Mouse (Mus musculus): Measurements from ENCODE around the gene Slc8a2. TPM values are rescaled to one million over a fixed set of nuclear protein-coding genes. Genes with fewer than 3 reads are reported as not detected.

Slc8a2 gene
- polyA plus RNA-seq, 1 experiment from 2014 or later: 0.25 TPM

- H3K9ac ChIP-seq (replicated peaks; ENCODE audit: low read length): peak overlapping the region; percentile 41
- H3K4me1 ChIP-seq (ENCODE audit: control insufficient read depth, insufficient read depth, low read length): peaks cover 6% of the 10 kb centered on the region; the same call in 1 of the 2 replicates
- H3K9me3 ChIP-seq (replicated peaks; ENCODE audit: control insufficient read depth, low read length): no peaks in the 10 kb centered on the region
- peak; percentile 90 for DNase-seq (ENCODE audit: low spot score)
- peak overlapping the region; percentile 82 for H3K4me2 ChIP-seq (ENCODE audit: low read depth, low read length)
- no peaks in the 10 kb centered on the region for H3K36me3 ChIP-seq (replicated peaks; ENCODE audit: control insufficient read depth, insufficient read depth, low read depth, low read length)
- WGBS: 1% methylated on average over 37 of the region's 38 CpGs
- H3K4me3 ChIP-seq (ENCODE audit: low read depth, low read length): peak overlapping the region; percentile 43
- H3K27ac ChIP-seq (replicated peaks; ENCODE audit: low read depth, low read length): peak overlapping the region; percentile 41; the same call in 1 of the 2 replicates
- ATAC-seq (replicated peaks; ENCODE audit: insufficient number of reproducible peaks, low FRiP score, low TSS enrichment, low read depth): peak; percentile 83
- no peaks in the 10 kb centered on the region for H3K27me3 ChIP-seq (ENCODE audit: control insufficient read depth, insufficient read depth, low read length)
These were observed 443 bp downstream of the Slc8a2 start for GRCm38 (mm10) chr7:16129846-16130691.

- peak overlapping the region; percentile 43 for H3K4me3 ChIP-seq (ENCODE audit: low read depth, low read length)
- no peaks in the 10 kb centered on the region for H3K9me3 ChIP-seq (replicated peaks; ENCODE audit: control insufficient read depth, low read length)
- DNase-seq (ENCODE audit: low spot score) (no peak), ATAC-seq (replicated peaks; ENCODE audit: insufficient number of reproducible peaks, low FRiP score, low TSS enrichment, low read depth) (no peak)
- no peak overlapping the region for H3K27ac ChIP-seq (replicated peaks; ENCODE audit: low read depth, low read length)
- peaks cover 6% of the 10 kb centered on the region; the same call in 1 of the 2 replicates for H3K4me1 ChIP-seq (ENCODE audit: control insufficient read depth, insufficient read depth, low read length)
- no peaks in the 10 kb centered on the region for H3K36me3 ChIP-seq (replicated peaks; ENCODE audit: control insufficient read depth, insufficient read depth, low read depth, low read length)
- WGBS: 37% methylated on average over 13 of the region's 13 CpGs
- no peaks in the 10 kb centered on the region for H3K27me3 ChIP-seq (ENCODE audit: control insufficient read depth, insufficient read depth, low read length)
- H3K4me2 ChIP-seq (ENCODE audit: low read depth, low read length): peak overlapping the region; percentile 82
- H3K9ac ChIP-seq (replicated peaks; ENCODE audit: low read length): peak overlapping the region; percentile 5; the same call in 1 of the 2 replicates
These were observed 1.5 kb downstream of the Slc8a2 start for GRCm38 (mm10) chr7:16130956-16131634.

- WGBS: 10% methylated on average over 7 of the region's 7 CpGs
- H3K4me1 ChIP-seq (ENCODE audit: control insufficient read depth, insufficient read depth, low read length): peaks cover 6% of the 10 kb centered on the region; the same call in 1 of the 2 replicates
- no peak overlapping the region for H3K4me3 ChIP-seq (ENCODE audit: low read depth, low read length)
- H3K27me3 ChIP-seq (ENCODE audit: control insufficient read depth, insufficient read depth, low read length): no peaks in the 10 kb centered on the region
- DNase-seq (ENCODE audit: low spot score) (peak; percentile 61), ATAC-seq (replicated peaks; ENCODE audit: insufficient number of reproducible peaks, low FRiP score, low TSS enrichment, low read depth) (no peak)
- H3K27ac ChIP-seq (replicated peaks; ENCODE audit: low read depth, low read length): no peak overlapping the region
- no peaks in the 10 kb centered on the region for H3K36me3 ChIP-seq (replicated peaks; ENCODE audit: control insufficient read depth, insufficient read depth, low read depth, low read length)
- no peak overlapping the region; the same call in 1 of the 2 replicates for H3K4me2 ChIP-seq (ENCODE audit: low read depth, low read length)
- no peaks in the 10 kb centered on the region for H3K9me3 ChIP-seq (replicated peaks; ENCODE audit: control insufficient read depth, low read length)
- H3K9ac ChIP-seq (replicated peaks; ENCODE audit: low read length): no peak overlapping the region; the same call in 1 of the 2 replicates
These were observed 2.5 kb downstream of the Slc8a2 start for GRCm38 (mm10) chr7:16132161-16132581.

DNA sequence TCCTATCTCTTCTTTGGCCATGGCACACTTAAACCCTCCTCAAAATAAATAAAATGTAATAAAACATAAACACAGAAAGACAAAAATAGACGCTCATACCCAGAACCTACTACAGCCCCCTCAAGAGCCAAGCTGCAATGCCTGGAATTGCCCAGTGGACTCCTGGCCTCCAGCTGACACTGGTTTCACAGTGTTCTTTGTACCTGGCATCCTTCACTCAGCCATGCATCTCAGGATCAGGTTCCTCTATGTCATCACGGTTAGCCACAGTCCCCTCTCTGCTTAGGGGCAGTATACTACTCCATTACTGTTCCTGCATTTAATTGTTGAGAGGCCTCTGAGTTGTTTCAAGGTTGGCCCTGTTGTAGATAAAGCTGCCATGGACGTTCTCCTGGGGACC lies 3.3 kb downstream of the Slc8a2 start:
- ATAC-seq (replicated peaks; ENCODE audit: insufficient number of reproducible peaks, low FRiP score, low TSS enrichment, low read depth) (no peak), DNase-seq (ENCODE audit: low spot score) (no peak)
- H3K9ac ChIP-seq (replicated peaks; ENCODE audit: low read length): no peak overlapping the region
- no peak overlapping the region for H3K27ac ChIP-seq (replicated peaks; ENCODE audit: low read depth, low read length)
- H3K4me1 ChIP-seq (ENCODE audit: control insufficient read depth, insufficient read depth, low read length): peaks cover 6% of the 10 kb centered on the region; the same call in 1 of the 2 replicates
- no peaks in the 10 kb centered on the region for H3K27me3 ChIP-seq (ENCODE audit: control insufficient read depth, insufficient read depth, low read length)
- no peak overlapping the region for H3K4me3 ChIP-seq (ENCODE audit: low read depth, low read length)
- H3K9me3 ChIP-seq (replicated peaks; ENCODE audit: control insufficient read depth, low read length): no peaks in the 10 kb centered on the region
- no peaks in the 10 kb centered on the region for H3K36me3 ChIP-seq (replicated peaks; ENCODE audit: control insufficient read depth, insufficient read depth, low read depth, low read length)
- WGBS: 66% methylated on average over 3 of the region's 3 CpGs
- no peak overlapping the region for H3K4me2 ChIP-seq (ENCODE audit: low read depth, low read length)

GRCm38 (mm10) chr7:16133691-16134090 lies 4.1 kb downstream of the Slc8a2 start:
- H3K4me1 ChIP-seq (ENCODE audit: control insufficient read depth, insufficient read depth, low read length): peaks cover 6% of the 10 kb centered on the region; the same call in 1 of the 2 replicates
- 89% methylated on average over 9 of the region's 9 CpGs for WGBS

DNA sequence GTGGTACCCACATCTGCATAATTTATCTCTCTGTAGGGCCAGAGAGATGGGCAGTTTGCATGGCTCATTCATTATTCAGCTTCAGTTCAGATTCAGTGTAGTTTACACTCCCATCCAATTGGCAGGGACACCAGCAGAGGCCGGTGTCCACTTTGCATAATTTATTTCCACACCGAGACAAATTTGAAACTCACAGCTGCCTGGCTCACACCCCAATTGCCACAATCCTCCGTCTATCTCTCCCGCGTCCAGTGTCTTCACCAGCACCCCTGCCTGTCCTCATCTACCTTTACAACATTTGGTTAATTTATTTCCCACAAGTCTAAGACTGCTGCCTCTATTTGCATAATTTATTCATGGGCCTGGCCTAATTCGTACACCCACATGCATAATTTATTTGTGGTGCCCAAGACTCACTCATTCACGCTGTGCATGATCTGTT lies 5.3 kb downstream of the Slc8a2 start:
- Histone ChIP-seq H3K27ac (replicated peaks; ENCODE audit: low read depth, low read length) (no peak overlapping the region), H3K4me1 (ENCODE audit: control insufficient read depth, insufficient read depth, low read length) (peaks cover 6% of the 10 kb centered on the region; the same call in 1 of the 2 replicates), H3K9me3 (replicated peaks; ENCODE audit: control insufficient read depth, low read length) (no peaks in the 10 kb centered on the region), H3K27me3 (ENCODE audit: control insufficient read depth, insufficient read depth, low read length) (no peaks in the 10 kb centered on the region), H3K4me3 (ENCODE audit: low read depth, low read length) (no peak overlapping the region), H3K9ac (replicated peaks; ENCODE audit: low read length) (no peak overlapping the region), H3K36me3 (replicated peaks; ENCODE audit: control insufficient read depth, insufficient read depth, low read depth, low read length) (no peaks in the 10 kb centered on the region), H3K4me2 (ENCODE audit: low read depth, low read length) (no peak overlapping the region)
- ATAC-seq (replicated peaks; ENCODE audit: insufficient number of reproducible peaks, low FRiP score, low TSS enrichment, low read depth): no peak
- WGBS: 69% methylated on average over 7 of the region's 7 CpGs
- no peak for DNase-seq (ENCODE audit: low spot score)

More at GRCm38 (mm10) chr7:16133691-16134090, 4.1 kb downstream of the Slc8a2 start:
- no peak overlapping the region for H3K4me3 ChIP-seq (ENCODE audit: low read depth, low read length)
- no peak overlapping the region for H3K27ac ChIP-seq (replicated peaks; ENCODE audit: low read depth, low read length)
- H3K27me3 ChIP-seq (ENCODE audit: control insufficient read depth, insufficient read depth, low read length): no peaks in the 10 kb centered on the region
- no peak overlapping the region for H3K9ac ChIP-seq (replicated peaks; ENCODE audit: low read length)
- no peak overlapping the region for H3K4me2 ChIP-seq (ENCODE audit: low read depth, low read length)
- DNase-seq (ENCODE audit: low spot score): no peak
- no peaks in the 10 kb centered on the region for H3K9me3 ChIP-seq (replicated peaks; ENCODE audit: control insufficient read depth, low read length)
- ATAC-seq (replicated peaks; ENCODE audit: insufficient number of reproducible peaks, low FRiP score, low TSS enrichment, low read depth): no peak
- H3K36me3 ChIP-seq (replicated peaks; ENCODE audit: control insufficient read depth, insufficient read depth, low read depth, low read length): no peaks in the 10 kb centered on the region

DNA sequence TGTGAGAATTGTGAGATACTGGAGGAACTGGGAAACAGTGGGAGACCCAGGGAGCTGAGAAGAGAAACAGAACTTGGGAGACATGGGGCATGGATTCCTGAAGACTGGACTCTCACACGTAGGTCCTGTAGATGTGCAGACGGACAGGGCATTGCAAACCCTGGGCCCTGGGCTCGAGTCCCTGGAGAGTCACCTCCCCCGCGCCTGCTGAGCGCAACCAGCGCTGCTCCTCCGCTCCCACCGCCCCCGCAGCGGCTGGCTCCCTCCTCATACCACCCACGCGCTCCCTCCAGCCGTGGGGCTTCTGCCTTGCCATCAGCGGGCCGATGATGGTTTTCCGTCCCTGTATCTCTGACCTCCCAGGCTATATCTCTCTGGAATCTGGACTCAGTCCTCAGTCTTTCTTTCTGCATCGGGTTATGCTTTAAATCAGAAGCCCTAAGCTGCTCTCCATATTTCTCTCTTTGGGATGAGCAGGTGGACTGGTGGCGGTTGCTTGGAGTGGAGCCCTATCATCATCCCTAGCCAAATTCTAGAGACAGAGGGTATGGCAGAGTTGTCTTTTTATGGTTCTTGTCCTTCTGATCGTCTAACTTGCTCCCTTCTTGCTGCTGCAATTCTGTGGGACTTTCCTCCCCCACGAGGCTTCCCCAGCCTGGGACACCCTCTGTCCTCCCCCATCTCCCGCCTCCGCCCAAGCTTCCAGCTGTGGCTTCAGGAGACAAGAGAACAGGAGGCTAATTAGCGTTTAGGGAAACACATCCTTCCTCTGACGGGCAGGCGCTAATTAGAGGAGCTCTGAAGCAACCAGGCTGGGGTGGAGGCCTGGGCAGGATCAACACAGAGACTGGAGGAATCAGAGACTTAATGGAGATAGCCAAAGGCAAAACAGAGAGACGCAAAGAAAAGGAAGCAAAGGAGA lies 17.1 kb downstream of the Slc8a2 start:
- Histone ChIP-seq H3K4me3 (ENCODE audit: low read depth, low read length) (no peak overlapping the region), H3K9ac (replicated peaks; ENCODE audit: low read length) (no peak overlapping the region), H3K4me2 (ENCODE audit: low read depth, low read length) (no peak overlapping the region), H3K4me1 (ENCODE audit: control insufficient read depth, insufficient read depth, low read length) (no peaks in the 10 kb centered on the region), H3K36me3 (replicated peaks; ENCODE audit: control insufficient read depth, insufficient read depth, low read depth, low read length) (no peaks in the 10 kb centered on the region), H3K27me3 (ENCODE audit: control insufficient read depth, insufficient read depth, low read length) (no peaks in the 10 kb centered on the region), H3K9me3 (replicated peaks; ENCODE audit: control insufficient read depth, low read length) (no peaks in the 10 kb centered on the region), H3K27ac (replicated peaks; ENCODE audit: low read depth, low read length) (no peak overlapping the region)
- 27% methylated on average over 27 of the region's 27 CpGs for WGBS
- ATAC-seq (replicated peaks; ENCODE audit: insufficient number of reproducible peaks, low FRiP score, low TSS enrichment, low read depth): no peak
- DNase-seq (ENCODE audit: low spot score): no peak

Data from embryonic facial prominence, embryonic 11.5 days (tissue).